Mouse (Mus musculus) urinary bladder, postnatal 4 days (tissue): ENCODE data around the gene Sh3bp5.

Experiments
- DNase-seq, 2 experiments: peaks; one replicate each; pipeline ENCODE4 v3.0.0; 2021 to 2022; ENCODE audit warnings: low spot score in 2 of 2

Sh3bp5 gene

GRCm38 (mm10) chr14:31393546-31393890, 42.4 kb downstream of the Sh3bp5 start:
- no peak for DNase-seq

- no peak for DNase-seq
Observed at GRCm38 (mm10) chr14:31392873-31393545, 42.9 kb downstream of the Sh3bp5 start.

- DNase-seq: no peak
Observed at GRCm38 (mm10) chr14:31392300-31392699, 43.6 kb downstream of the Sh3bp5 start.

- DNase-seq: no peak
Observed at GRCm38 (mm10) chr14:31389421-31390147, 46.3 kb downstream of the Sh3bp5 start.

GRCm38 (mm10) chr14:31388086-31388872, 47.6 kb downstream of the Sh3bp5 start:
- DNase-seq: no peak

- no peak for DNase-seq
Observed at GRCm38 (mm10) chr14:31387301-31387981, 48.4 kb downstream of the Sh3bp5 start.

GRCm38 (mm10) chr14:31385977-31386697, 49.7 kb downstream of the Sh3bp5 start:
- peak; percentile 80 to 87 for DNase-seq

GRCm38 (mm10) chr14:31385406-31385805, 50.5 kb downstream of the Sh3bp5 start:
- DNase-seq: peak in 1 of 2 experiments; percentile 38

GRCm38 (mm10) chr14:31384366-31385323, 51.2 kb downstream of the Sh3bp5 start:
- peak in 1 of 2 experiments; percentile 64 for DNase-seq

- DNase-seq: peak in 1 of 2 experiments; percentile 54
Observed at GRCm38 (mm10) chr14:31383470-31384050, 52.3 kb downstream of the Sh3bp5 start.

- peak in 1 of 2 experiments; percentile 57 for DNase-seq
Observed at GRCm38 (mm10) chr14:31382276-31382675, 53.6 kb downstream of the Sh3bp5 start.

- DNase-seq: no peak
Observed at GRCm38 (mm10) chr14:31376331-31376730, 59.5 kb downstream of the Sh3bp5 start.

- no peak for DNase-seq
Observed at GRCm38 (mm10) chr14:31374390-31374789, 61.5 kb downstream of the Sh3bp5 start.

GRCm38 (mm10) chr14:31369377-31369776, 66.5 kb downstream of the Sh3bp5 start:
- no peak for DNase-seq

GRCm38 (mm10) chr14:31367951-31368350, 67.9 kb downstream of the Sh3bp5 start:
- no peak for DNase-seq

GRCm38 (mm10) chr14:31365350-31365749, 70.5 kb downstream of the Sh3bp5 start:
- no peak for DNase-seq

- DNase-seq: no peak
Observed at GRCm38 (mm10) chr14:31364589-31364988, 71.3 kb downstream of the Sh3bp5 start.

GRCm38 (mm10) chr14:31362236-31362635, 73.6 kb downstream of the Sh3bp5 start:
- no peak for DNase-seq

- no peak for DNase-seq
Observed at GRCm38 (mm10) chr14:31345367-31345766, 90.5 kb downstream of the Sh3bp5 start.

- no peak for DNase-seq
Observed at GRCm38 (mm10) chr14:31343241-31343640, 92.6 kb downstream of the Sh3bp5 start.
